Mouse (Mus musculus): ENCODE measurements around the gene Camta2.

Gene Camta2

DNA sequence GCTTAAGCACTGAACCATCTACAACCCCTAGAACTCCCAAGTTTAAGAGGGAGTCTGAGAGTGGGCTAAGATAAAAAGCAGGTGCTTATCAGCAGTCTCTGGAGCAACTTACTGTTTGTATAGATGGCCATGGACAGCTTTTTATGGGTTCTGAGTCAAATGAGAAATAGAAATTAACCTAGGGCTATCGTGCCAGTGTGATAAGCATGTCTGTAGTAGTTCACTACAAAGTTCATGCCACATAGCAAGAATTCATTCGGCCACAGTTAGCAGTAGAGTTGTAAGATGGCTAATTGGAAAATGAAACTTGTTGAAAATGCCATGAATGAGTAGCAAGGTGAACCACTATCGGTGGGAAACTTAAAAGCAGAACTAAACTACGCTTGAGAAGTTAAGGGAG, 39.4 kb downstream of the Camta2 start:
- DNase-seq (ENCODE audit: low read depth, low spot score): peak; percentile 45

DNA sequence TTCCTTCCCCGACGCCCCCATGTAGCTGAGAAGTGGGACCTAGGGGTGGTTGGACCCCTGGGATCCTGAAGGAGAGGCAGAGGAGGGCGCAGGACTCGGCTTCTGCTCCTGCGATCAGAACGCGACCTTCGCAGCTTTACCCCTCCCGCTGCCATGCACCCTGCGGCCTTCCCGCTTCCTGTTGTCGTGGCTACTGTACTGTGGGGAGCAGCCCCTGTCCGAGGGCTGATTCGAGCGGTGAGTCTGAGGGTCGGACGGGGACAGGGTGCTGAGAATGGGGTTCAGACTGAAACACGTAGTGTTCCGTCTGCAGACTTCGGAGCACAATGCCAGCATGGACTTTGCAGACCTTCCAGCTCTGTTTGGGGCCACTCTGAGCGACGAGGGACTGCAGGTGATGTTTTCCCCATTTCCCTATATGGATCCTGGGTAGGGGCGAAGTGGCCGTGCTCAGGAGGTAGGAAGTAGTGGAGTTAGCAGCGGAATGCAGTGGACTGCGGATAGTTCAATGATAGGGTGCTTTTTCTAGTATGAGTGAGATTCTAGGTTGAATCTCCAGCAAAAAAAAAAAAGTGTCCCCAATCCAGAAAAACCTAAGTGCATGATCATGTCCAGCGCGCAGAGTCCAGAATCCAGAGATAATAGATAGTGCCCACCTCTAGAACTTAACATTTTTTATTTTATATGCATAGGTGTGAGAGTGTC, 40.0 kb downstream of the Camta2 start:
- peak; percentile 57 for DNase-seq (ENCODE audit: low read depth, low spot score)

DNA sequence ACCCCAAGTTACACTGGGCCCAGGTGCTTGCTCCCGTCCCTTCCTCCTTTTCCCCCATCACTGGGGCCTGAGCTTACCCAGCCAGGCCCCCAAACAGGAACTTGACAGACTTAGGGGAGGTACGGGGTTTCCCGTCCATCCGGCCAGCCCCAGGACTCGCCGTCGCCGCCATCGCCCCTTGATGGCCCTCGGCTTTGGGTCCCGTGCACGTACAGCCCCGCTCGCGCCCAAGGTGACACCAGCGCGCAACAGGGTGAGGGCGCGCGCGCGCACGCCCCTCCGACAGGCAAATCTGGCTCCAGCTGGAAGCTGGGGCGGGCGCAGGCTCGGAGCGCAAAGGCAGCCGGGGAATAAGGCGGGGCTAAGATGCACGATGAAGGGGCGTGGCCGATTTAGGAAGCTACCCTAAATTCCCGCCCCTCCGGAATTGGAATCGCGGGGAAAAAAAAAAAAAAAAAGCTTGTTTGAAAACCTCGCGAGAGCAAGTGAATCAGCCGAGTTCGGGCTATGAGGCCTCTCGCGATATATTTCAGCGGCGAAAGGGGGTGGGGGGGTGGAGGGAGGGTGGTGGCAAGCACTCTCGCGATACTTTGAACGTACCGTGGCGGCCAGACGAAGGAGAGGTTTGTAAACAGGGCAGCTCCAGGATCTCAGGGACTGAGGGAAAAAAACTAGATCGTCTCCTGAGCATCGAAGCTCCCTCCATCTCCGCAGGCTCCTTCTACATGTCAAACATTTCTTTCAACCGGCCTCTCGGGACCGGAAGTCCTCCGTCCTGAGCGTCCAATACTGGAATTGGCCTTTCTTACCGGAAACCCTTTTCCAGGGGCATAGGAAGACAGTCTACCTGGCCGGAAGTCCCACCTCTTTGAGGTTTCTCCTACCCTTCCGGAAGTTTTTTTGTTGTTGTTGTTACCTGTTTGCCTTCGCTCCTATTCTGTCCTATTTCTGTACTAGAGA, 40.9 kb downstream of the Camta2 start, which contains the start of the genes Rnf167 and Slc25a11:
Gene Rnf167, plus strand, starts transcription at position 545 of the 960 bp plus-strand sequence.
Gene Slc25a11, minus strand, starts transcription at position 789 of the 960 bp plus-strand sequence.
- DNase-seq (ENCODE audit: low read depth, low spot score): peak; percentile 98

DNA sequence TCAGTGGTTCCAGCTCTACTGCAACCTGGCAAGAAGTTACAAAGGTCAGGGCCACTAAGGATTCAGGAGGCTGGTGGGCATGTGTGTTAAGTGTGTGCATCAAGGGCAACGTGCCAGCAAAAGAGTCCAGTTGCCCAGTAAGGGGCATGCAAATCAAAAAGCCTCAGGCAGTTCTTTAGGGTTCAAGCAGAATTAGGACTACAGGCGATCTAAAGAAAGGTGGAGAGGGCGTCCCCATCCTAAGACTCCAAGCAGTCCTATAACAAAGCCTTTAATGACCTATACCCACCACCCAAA, 41.7 kb downstream of the Camta2 start:
- no peak for DNase-seq (ENCODE audit: low read depth, low spot score)

DNA sequence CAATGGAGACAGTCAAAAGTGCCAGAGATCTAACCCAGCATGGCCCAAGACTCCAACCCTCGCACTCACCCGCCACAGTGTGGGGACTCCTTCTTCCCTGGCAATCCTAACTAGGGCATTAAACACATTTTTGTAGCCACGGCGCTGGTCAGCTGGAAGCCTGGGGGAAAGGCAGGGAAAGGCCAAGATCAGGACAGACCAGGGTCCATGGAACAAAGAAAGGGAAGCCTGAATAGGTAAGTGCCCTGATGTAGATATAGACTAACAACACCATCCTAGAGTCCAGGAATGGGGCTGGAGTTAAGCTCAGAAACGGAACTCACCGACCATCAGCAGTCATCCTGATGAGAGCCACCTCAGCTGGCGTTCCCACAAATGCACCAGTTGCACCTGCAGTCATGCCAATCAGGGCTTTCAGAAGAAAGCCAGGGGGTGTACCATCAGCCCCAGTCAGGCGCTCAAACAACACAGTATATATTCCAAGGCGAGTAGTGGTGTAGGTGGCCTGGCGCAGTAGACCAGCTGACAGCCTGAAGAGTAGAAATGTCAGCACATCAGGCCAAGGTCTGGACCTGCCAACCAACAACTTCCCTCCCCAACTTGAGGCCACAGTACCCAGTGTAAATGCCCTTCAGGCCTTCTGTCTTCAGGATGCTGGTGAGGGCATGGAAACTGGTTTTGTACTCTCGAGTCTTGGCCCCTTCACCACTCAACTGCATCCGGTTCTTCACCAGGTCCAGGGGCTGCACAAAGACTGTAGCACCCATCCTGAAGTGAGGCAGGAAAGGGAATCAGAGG, 42.2 kb downstream of the Camta2 start:
- DNase-seq (ENCODE audit: low read depth, low spot score): no peak

DNA sequence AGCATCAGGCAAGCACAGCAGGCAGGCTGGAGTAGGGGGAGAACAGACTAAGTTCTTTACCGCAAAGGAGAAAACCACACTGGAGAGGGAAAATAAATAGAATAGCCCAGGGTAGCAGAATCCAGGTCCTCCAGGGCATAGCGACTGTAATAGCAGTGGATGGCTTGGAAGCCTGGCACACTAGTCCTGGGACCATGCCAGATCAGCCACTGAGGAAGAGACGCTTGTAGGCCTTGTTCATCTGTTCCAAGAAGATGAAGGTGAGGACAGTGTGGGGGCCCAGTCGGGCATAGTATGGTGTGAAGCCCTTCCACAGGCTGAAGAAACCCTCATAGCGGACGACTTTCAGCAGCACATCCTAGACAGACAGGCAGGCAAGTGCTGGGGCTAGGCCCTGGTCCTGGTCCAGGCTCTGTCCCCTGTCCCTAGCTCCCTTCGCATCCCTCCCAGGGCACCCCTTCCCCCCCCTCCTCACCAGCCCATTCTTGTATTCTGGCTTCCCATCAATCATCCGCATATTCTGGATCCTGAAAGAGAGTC, 43.3 kb downstream of the Camta2 start:
- no peak for DNase-seq (ENCODE audit: low read depth, low spot score)

DNA sequence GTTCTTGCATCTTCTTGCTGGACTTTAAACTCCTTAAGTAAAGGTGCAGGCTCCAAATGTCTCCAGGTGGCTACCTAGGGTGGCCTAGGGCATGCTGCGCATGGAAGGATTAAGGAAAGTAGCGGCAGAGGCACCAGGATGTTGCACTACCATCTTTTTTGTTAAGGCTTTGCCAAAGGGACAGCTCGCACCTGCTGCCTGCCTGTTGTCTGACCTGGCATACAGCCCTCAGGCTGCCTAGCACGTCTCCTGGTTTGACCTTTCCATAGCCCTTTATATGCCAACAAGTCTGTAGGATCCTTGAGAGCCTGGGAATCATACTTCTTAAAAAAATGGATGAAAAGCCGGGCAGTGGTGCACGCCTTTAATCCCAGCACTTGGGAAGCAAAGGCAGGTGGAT, 44.9 kb downstream of the Camta2 start:
- no peak for DNase-seq (ENCODE audit: low read depth, low spot score)

DNA sequence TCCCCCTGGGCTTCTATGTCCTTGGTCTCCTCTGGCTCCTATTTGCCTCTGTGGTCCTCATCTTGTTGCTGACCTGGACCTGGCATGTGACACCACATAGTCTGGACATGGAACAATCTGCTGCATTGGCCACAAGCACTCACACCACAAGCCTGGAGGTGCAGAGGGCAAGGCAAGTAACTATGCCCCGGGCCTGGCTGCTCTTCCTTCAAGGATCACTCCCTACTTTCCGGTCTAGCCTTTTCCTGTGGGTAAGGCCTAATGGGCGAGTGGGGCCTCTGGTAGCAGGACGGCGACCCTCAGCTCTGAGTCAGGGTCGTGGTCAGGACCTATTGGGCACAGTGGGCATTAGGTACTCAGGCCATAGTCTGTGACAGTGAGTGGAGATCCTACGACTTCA, 46.7 kb downstream of the Camta2 start:
- no peak for DNase-seq (ENCODE audit: low read depth, low spot score)

DNA sequence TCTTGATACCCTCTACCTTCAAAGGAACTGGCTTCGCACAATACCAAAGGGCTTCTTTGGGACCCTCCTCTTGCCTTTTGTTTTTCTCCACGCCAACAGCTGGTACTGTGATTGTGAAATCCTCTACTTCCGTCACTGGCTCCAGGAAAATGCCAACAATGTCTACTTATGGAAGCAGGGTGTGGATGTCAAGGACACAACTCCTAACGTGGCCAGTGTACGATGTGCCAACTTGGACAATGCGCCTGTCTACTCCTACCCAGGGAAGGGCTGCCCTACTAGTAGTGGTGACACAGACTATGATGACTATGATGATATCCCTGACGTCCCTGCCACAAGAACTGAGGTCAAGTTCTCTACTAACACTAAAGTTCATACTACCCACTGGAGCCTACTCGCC, 47.9 kb downstream of the Camta2 start:
- no peak for DNase-seq (ENCODE audit: low read depth, low spot score)

DNA sequence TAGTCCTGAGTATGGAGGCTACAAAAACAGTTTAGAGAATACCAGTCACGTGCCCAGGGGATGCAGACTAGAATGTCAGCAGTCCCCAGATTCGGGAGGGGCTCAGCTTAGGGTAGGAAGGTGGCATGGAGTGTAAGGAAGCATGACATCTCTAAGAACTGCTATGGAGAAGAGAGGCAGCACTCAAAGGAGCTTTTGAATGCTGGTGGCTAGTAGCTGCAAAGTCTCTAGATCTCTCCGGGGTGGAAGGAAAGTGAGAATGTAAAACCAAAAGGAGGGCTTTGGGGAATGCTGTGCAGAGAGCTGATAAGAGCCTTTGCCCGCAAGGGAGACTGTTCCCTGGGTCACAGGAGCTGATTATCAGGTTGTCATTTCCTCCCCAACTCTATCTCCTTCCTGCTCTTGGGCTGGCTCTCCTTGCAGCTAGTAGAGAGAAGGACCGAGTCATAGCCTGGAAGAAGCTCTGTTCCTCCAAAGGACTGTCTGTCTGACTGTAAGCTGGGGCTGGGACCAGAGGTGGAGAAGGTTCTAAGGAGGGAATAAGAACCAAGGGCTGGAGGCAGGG, 49.1 kb downstream of the Camta2 start, which contains the start of gene Gp1ba:
Gene Gp1ba, plus strand, starts transcription at position 409 of the 565 bp plus-strand sequence.
- DNase-seq (ENCODE audit: low read depth, low spot score): no peak

DNA sequence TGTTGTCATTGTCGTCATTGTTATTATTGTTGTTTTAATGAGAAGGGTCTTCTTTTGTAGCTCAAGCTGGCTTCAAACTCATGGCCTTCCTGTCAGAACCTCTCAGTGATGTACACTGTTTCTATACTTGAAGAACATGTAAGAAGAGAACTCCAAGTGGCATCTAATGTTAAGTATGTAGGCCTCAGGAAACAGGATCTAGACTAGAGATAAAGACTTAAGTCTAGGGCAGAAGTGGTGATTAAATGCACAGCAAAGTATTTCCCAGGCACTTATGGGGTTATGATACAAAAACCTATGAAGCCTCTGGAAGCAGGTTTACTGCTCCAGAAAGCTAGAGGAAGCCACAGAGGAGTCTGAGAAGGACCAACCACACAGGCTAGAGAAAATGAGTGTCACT, 49.6 kb downstream of the Camta2 start:
- no peak for DNase-seq (ENCODE audit: low read depth, low spot score)

DNA sequence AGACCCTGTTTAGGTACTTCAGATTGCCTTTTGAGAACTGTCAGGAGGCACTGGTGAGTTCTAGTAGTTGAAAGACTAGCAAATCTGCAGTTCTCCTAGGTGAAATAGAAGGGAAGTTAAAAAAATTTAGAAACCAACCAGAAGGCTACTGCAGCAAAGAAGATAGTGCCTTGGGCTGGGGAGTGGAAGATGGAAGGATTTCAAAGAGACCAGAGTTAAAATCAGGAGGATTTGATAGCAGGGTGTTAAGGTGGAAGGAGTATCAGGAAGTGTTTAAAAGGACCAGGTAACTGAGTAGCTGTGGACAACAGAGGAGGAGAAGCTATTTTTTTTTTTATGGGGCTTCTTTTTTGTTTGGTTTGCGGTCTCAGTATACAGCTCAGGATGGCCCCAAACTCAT, 50.1 kb downstream of the Camta2 start:
- DNase-seq (ENCODE audit: low read depth, low spot score): no peak

DNA sequence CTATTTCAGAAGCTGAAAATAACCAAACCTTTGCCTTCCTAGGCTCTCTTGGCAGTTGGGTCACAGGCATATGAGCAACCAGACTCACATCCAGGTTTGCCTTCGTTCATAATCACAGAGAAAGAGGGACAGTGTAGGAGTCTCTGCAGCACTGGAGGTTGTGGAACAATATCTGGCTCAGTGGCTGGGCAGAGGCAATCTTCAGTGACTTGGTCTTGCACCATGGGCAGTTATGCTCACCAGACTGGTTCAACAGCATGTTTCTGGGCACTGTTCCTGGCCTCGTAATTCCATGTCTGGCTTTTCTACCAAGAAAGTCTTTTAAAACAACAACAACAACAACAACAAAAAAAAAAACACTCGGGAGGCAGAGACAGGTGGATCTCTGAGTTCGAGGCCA, 52.3 kb downstream of the Camta2 start:
- DNase-seq (ENCODE audit: low read depth, low spot score): no peak

DNA sequence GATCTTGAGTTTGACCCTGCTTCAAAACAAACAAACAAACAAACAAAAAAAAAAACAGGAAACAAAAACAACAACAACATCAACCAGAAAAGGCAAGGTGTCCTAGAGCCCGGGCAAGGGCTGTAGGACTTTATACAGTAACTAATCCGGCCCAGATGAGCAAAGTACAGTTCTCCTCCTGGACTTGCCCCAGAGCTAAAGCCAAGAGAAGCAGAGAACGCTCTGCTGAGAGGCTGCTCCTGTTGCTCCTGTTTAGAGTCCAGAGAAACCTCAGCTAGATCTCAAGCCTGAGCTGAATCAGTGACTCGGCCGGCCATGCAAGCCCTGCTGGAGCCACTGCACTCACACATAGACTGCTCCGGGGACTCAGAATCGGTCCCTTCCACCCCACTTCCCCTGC, 57.8 kb downstream of the Camta2 start:
- DNase-seq (ENCODE audit: low read depth, low spot score): no peak

DNA sequence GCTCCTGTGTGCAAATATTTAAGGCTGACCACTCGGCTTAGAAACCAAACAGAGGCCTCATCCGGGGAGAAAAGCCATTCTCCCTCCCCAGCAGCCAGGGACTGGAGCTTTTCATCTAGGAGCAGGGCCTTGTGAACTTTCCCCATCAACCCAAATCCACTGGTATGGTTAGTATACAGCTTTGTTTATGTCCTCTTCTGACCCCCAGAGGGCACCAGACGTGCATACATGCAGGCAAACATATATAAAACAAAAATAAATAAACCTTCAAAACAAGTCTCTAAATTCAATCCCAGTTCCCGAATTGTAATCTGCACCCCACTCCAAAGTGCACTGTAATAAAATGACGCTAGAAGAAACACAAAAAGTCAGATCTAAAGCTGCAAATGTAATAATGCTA, 58.3 kb downstream of the Camta2 start:
- DNase-seq (ENCODE audit: low read depth, low spot score): peak; percentile 83

DNA sequence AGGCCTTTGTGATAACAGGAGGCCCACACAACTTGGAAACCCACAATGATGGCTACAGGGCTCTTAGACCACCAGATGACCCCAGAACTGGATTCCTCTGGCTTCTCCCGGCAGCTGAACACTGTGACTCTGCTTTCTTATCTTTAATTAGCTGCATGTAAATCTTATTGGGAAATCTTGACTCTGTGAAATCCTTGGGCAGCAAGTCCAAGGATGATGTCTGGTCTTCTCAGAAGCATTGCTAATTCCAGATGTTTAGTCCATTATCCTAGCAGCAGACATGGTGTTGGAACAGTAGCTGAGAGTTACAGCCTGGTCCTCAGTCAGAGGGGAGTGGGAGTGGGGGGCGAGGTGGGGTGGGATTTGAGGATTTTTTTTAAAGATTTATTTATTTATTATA, 59.5 kb downstream of the Camta2 start:
- no peak for DNase-seq (ENCODE audit: low read depth, low spot score)

DNA sequence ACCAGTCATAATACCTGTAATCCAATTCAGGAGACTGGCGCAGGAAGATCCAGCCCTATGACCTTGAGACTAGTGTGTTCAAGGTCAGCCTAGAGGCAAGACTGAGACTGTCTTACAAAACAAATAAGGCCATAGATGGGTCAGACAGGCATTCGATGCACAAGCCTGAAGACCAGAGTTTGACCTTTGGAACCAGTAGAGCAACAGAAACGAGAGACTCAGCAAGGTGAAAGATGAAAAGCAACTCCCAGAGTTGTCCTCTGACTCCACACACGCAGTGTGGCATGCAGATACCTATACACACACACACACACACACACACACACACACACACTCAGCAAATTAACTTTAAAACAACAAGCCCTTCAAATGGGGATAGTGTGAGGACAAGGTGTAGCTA, 61.0 kb downstream of the Camta2 start:
- DNase-seq (ENCODE audit: low read depth, low spot score): no peak

DNA sequence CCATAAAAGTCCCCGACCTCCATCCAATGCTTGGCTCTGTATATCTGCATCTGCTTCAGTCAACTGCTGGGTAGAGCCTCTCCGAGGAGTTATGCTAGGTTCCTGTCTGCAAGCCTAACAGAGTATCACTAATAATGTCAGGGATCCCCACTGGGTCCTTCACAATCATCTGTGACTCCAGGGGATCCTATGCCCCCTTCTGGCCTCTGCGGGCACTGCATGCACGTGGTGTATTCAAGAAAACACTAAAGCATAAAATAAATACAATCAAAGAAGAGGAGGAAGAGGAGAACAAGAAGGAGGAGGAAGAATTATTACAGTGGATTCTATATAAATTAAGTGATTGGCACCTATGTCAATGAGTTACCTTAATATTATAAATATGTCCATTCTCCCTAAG, 62.4 kb downstream of the Camta2 start:
- peak; percentile 81 for DNase-seq (ENCODE audit: low read depth, low spot score)

DNA sequence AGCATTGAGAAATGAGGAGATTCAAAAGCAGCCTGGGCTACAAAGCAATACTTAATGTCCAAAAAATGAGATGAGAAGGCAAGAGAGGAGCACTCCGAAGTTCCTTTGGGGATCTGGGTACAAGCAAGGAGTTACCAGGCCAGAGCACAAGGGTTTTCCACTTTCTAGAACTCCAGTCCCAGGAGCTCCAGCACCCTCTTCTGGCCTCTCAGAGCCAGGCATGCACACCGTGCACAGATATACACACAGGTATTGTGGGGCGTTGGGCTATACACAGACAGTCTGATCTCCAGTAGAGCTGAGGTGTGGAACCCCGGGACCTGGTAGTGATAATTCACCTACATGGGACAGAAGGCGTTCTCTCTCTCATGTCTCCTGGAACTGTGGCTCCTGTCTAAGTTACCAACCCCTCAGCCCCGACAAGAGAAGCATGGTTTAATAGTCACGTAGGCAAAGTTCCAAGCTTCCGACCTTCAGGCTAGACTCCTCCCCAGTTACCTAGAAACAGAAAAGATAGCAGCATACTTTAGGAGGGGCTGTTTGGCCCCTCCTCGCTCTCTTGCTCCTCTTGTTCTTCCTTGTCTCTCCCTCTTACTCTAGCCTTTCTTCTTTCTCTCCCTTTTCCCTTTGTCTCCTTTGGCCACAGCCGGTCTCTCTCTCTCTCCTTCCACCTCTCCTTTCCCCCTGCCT, 64.7 kb downstream of the Camta2 start:
- no peak for DNase-seq (ENCODE audit: low read depth, low spot score)

DNA sequence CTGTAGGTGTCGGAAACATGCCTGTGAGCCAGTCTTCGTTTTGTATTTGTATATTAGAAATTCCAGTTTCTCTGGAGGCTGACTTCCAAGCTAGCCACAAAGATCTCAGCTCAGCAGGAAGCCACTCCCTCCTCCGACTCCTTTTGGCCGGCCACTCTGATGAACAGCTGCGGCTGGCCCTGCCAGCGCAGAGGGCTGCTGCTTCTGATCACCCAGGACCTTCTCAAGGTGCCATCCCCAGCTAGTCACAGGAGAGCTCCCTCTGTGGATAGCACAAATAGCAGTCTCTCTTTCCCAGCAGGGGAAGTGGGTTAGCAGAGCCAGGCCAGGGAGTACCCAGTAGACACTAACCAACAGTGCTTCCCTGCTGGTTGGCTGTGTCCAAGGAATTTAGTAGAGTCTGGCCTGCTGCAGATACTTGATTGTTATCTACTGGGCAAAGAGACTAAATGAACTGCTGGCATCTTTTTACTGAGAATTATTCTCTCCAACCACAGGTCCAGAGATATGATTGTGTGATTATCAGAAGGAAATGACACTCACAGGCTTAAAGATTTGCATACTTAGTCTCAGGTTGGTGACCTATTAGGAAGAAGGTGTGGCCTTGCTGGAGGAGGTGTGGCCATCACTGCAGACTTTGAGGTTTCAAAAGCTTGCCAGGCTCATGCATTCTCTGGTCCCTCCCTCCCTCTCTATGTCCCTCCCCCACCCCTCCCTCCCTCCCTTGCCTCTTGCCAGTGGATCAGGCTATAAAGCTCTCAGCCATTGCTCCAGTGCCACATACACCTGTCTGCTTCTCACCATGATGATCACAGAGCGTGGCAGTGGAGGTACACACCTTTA, 65.7 kb downstream of the Camta2 start:
- peak; percentile 70 for DNase-seq (ENCODE audit: low read depth, low spot score)

All from CD4-positive, CD25-positive, alpha-beta regulatory T cell, adult 2 months (primary cell).